Mouse (Mus musculus): Measurements from ENCODE around the gene Tk2. TPM values are rescaled to one million over a fixed set of nuclear protein-coding genes. Genes with fewer than 3 reads are reported as not detected.
A peak's percentile ranks its signal among the peaks of the same experiment; 100 is the strongest.
"Not testable (repeated sequence)": the region's sequence is repeated elsewhere in the genome, so short reads cannot be mapped to it uniquely, and the experiment has no call there.

The Tk2 gene
- total RNA-seq (2021), result 10 to 100 TPM in 1 of 2 experiments, 1 to 10 TPM in 1; 9.7 to 11.6 TPM
- long read RNA-seq, experiment 1, transcript Tk2-201 (10 exons, 2,406 nt), result major isoform, 9 of 22 reads
- long read RNA-seq, experiment 1, partial matches to known transcripts, result 0 of 22 reads
- long read RNA-seq, experiment 1, other reads (novel, unspliced or antisense), result 12 of 22 reads
- long read RNA-seq, experiment 2, transcript Tk2-201 (10 exons, 2,406 nt), result major isoform, 14 of 26 reads
- long read RNA-seq, experiment 2, partial matches to known transcripts, result 2 of 26 reads
- long read RNA-seq, experiment 2, other reads (novel, unspliced or antisense), result 6 of 26 reads

DNA sequence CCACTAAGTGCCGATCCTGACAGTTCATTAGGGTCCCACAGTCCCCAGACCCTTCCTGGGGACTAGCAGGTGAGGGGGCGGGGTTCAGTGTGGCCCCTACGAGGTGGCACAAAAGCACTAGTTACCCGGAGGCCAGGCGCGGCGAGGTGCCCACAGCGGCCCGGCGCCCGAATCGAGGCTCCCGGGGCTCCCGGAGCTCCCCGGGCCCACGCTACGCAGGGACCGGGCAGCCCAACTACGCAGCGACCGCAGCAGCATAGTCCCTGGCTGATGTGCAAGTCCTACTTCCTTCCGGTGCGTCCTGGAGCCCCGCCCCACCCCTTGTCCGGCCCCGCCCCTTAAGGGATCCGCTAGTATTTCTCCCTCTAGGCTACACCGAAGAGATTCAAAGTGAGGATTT lies at the start of gene Tk2:
Gene Tk2 (minus strand): TSS at position 283 of the 400 bp plus-strand sequence.
- DNase-seq (ENCODE audit: low spot score in 2 of 2), result peak; percentile 55 to 78

DNA sequence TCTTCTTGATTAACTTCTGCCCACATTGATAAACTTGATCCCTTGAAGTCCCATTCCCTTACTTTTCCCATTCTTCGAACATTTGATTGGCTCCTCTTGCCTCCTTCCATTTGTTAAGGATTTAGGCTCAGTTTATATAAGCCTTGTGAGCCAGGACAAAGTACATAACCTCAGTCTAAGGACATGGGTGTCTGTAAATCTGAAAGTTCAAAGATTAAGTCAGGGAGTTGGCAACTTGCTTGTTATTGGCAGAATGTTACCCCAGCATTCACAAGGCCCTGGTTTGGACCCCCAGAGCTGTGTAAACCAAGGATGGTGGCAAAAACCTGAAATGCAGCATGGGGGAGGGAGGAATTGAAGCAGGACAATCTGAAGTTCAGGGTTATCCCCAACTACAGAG lies 46.0 kb upstream of the Tk2 start:
- no peak for DNase-seq (ENCODE audit: low spot score in 2 of 2)

DNA sequence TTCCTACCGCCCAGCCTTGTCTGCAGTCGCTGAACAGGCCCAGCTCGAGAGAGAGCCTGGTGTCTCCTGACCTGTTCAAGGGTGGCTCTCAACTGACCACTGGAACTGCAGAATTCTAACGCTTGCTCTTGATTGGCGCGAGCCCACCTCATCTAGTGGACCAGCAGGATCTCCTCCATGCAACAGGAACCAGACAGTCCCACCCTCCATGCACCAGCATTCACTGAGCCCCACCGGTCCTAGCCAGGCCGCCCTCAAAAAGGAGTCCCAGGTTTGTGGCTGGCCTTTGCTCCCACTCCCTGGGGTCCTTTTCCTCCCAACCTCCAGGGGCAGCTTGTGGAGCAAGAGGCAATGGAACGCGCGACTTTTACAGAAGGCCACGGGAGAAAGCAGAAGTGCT lies 44.7 kb upstream of the Tk2 start, which contains the start of gene Cmtm2a:
Gene Cmtm2a (minus strand): TSS at position 101 of the 400 bp plus-strand sequence.
- DNase-seq (ENCODE audit: low spot score in 2 of 2), result not testable (repeated sequence)

DNA sequence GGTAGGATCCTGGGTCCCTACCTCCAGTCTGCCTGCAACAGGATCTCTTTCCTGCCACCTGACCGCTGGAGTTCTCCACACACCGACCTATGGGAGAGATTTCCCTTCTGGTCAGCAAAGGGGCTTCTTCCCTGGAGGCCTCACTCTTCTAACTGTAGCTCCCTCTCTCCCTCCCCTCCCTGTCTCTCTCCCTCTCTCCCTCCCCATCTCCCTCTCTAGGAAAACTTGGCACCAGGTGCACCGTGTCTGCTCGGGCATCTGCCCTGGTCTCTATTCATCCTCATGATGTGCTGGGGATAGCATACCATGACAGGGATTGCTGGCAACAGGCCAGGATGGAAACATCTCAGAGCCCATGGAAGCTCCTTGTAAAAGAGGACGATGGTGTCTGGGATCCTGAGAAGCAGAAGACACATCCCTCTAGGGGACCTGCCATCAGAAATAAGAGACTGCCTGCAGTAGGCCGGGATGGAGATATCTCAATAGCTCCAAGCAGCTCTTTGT lies 20.6 kb upstream of the Tk2 start:
- no peak for DNase-seq (ENCODE audit: low spot score in 2 of 2)

DNA sequence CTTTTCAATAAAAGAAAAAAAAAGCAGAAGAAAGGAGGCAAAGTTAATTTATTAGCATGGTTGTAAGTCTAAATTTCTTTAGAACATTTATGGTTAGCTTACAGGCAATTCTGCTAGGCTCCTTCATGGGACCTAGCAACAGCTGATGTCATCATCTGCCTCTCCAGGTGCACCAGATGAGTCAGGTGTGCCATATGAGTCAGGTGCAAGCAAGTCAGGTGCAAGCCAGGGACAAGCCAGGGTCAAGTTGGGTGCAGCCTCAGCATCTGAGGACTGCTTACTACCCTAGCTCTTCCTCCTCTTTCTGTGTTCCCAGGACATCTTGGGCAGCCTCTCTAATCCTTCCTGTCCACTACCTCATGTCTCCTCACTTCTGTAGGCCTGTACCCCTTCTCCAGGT lies 20.0 kb upstream of the Tk2 start:
- no peak for DNase-seq (ENCODE audit: low spot score in 2 of 2)

DNA sequence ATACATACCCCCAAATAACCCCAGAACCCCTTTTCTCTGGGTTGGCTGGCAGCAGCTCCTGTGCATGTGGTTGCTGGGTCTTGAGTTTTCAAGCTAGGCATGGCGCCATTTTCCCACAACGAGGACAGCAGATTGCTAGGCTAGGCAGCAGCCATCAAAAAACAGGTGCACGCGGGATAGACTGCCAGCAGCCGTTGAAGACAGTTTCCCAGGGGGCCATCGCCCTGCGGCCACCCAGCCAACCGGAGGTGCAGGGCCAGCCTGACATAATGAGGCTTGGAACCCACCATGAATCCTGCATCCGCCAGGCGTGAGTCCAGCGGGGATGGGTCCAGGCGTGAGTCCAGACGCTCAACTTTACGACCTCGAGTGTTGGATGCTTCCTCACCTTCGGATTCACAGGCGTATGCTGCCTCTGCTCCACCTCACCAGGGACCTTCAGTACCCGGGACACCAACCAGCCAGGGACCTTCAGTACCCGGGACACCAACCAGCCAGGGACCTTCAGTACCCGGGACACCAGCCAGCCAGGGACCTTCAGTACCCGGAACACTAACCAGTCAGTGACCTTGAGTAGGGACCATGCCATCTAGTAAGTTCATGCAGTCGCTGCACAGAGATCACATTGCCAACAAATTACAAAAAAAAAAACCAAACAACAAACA lies 16.0 kb upstream of the Tk2 start:
- not testable (repeated sequence) for DNase-seq (ENCODE audit: low spot score in 2 of 2)

DNA sequence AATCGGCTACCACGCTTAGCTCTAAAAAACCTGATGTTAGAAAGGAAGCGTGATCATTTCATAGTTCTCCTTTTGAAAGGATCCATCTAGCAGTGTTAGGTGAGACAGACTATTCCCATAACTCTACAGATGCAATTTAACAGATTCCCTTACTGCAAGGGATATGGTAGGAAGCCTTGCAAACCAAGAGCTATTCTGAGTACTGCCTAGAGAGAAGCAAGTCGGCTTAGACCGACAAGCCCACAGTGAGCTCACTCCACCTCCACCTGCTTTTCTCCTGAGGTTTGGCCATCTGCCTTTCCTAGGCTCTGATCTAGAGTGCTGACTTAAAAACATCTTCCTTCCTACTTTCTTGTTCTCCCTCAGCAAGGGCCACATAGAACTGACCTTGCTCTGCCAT lies 13.4 kb upstream of the Tk2 start:
- not testable (repeated sequence) for DNase-seq (ENCODE audit: low spot score in 2 of 2)

DNA sequence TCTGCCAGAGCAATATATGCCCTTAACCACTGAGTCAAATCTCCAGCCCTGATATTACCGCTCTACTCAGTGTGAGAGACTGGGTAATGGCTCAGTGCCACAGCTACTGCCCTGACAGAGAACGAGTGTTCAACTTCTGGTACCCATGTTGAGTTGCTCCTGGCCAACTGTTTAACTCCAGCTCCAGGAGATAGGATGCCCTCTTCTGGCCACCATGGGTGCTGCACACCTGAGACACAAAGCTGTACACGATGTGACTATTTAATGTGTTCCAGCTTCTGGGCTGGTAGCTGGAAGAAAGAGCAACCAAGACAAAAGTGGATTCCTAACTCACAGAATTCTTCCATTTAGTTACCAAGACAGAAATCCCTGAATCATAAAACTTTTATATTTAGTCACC lies 4.7 kb upstream of the Tk2 start:
- no peak for DNase-seq (ENCODE audit: low spot score in 2 of 2)

DNA sequence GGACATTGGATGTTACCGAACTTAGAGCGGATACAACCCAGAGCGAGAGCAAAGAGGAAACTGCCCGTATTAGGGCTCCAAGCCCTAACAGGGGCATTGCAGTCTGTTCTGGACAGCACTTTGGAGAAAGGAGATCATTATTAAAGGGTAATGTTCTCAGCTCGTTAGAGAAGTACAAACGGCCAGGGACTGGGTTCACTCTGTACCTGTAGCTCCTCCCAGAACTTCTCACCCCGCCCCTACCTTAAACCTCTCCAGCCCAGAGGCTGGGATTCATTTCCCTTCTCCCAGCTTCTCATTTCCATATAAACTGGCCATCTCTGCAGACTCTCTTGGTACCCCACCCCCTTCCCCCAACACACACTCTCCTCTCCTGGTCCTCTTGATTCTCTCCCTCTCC lies 3.1 kb upstream of the Tk2 start:
- no peak for DNase-seq (ENCODE audit: low spot score in 2 of 2)

DNA sequence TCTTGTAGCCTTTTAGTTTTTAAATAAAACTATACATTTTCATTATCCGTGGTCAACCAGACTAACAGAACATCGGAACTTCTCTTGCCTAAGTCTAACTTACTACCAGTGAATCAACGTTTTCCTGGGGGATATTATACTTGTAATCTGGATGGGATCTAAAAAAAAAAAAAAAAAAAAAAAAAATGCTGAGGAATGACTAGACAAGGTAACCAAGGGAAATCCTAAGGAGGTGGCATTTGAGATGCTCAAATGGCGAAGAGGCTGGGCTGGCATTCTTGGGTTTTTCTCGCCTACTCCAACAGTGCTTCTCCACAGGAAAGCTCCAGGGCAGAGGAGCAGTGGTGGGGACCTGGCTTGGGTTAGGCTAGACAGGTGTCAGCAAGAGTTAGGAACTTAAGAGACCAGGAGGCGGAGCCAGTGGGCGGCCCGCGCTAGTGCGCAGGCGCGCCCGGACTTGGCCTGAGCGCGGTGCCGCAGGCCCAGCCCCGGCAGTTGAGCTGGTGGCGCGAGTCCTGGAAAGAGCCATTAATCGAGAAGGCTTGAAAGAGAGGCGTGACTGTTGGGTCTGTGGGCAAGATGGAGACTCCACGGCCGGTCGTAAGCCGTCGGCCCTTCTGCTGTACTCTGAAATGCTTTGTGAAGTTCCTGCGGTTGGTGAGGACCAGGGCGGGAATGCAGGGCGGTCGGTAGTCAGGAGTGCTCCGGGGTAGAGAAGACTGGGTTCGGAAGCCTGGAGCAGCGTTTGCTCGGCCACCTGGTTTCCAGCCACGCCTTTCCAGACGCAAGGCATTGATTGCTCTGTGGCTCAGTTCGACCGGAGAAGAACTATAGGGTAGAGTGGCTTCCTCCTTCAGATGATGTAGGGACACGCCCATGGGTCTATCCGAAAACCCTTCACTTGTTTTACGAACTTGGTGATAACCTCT lies 2.3 kb upstream of the Tk2 start, which contains the start of gene Cklf:
Gene Cklf (plus strand): TSS at position 423 of the 929 bp plus-strand sequence.
- peak; percentile 68 to 82 for DNase-seq (ENCODE audit: low spot score in 2 of 2)

DNA sequence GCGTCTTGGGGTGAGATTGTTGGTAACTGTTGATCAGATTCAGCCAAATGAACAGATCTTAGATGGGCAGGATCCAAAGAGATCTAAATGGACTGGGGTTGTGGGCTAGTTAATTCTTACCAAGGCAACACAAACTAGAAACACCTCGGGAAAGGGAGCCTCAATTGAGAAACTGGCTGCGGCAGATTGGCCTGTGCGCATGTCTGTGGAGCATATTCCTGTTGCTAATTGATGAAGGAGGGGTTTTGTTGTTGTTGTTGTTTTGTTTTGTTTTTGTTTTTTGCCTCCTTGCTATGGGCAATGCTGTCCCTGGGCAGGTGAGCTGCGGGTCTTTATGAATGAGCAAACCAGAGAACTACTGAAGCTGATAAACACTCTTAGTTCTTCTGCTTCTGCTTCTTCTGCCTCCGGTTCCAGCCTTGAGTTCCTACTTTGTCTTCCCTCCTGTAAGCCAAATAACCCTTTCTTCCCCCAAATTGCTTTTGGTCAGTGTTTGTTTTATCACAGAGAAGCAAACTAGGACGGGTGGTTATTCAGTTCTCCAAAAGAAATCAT lies 1.2 kb upstream of the Tk2 start:
- DNase-seq (ENCODE audit: low spot score in 2 of 2), result no peak

DNA sequence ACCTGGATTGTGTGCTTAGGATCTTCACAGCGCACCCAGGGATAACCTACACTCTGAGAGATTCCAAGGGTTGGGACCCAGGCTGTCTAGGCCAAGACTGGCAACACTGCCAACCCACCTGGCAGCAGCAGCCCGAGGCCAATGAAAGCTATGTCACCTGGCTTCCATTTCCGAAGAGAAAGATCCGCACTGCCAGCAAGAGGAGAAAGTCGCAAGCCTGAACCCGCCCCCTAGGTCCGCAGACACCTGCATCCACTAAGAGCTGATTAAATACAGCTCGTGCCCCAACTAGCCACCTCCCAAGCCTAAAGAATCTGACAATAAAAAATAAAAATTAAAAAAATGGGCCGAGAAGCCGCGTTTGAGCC lies 466 bp downstream of the Tk2 start:
- no peak for DNase-seq (ENCODE audit: low spot score in 2 of 2)

DNA sequence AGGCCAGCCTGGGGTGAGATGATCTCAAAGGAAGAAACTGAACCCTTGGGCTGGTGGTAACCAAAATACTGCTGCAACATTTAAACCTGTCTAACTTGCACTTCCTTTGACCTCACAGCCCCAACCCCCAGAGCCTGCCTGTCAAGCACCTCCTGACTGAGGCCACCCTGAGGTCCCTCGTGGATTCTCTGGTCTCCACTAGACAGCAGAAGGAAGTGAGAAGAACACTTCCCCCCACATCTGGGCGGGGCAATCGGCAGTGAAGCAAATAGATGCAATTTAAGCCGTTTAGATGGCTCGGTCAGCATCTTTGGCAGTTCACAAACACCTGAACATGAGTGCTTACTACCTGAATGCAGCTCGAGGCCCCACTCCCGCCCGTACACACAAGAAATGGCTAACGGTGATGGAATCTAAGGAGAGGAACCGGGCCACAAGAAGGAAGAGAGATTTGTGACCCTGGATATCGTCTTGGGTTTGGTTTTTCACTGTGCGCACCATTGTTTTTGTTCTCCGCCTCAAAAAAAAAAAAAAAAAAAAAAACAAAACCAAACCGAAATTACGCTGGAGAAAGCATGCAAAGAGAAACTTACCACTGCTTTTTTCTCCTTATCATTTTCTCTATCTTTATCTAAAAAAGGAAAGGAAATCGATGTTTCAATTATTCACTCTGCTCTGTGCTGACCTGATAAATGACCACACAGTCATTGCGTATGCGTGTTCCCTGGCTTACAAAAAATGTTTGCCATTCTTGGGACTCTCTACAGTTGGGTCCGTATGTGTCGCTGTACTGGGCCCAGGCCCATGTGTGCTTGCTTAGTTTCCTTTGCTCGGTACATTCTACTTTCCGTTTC lies 1.1 kb downstream of the Tk2 start:
- DNase-seq (ENCODE audit: low spot score in 2 of 2), result no peak

DNA sequence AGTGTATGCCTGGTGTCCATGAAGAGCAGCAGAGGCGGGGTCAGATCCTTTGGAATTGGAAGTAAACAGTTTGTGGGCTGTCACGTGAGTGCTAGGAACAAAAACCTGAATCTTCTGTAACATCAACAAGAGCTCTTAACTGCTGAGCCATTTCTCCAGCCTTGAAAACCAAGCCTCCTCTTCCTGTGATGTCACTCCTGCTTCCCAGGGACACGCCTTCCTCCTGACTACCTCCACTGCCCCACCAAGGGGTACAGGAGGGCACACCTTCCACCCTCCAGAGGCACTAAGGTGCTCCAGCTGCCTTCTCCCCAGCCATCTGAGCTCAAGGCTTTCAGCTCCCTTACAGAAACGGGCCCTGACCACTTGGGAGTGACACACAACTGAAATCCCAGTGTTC lies 1.7 kb downstream of the Tk2 start:
- DNase-seq (ENCODE audit: low spot score in 2 of 2), result no peak

DNA sequence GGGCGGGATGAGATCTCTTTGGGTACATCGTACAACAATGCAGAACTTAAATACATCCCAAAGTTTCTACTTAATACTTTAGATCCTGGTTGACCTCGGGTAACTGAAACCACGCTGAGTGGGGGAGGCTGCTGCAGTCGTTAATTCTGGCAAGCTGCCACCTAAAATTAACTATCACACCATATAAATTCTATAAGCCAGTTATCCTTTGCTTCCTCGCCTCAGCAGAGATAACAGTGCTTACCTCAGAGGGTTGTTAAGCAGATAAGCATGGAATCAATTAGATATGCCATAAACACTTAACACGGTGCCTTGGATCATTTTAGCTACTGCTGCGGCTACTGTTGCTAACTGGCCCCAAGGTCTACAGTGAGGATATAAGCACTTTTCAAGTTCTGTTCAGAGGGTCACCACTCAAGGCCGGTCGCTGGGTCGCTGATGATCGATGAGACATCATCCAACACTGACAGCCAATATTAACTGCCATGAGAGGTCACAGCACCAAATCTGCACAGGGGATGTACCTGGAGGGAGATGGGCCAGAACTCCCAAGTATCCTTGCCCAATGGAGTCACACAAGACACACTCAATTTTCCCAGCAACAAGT lies 6.2 kb downstream of the Tk2 start:
- no peak for DNase-seq (ENCODE audit: low spot score in 2 of 2)

DNA sequence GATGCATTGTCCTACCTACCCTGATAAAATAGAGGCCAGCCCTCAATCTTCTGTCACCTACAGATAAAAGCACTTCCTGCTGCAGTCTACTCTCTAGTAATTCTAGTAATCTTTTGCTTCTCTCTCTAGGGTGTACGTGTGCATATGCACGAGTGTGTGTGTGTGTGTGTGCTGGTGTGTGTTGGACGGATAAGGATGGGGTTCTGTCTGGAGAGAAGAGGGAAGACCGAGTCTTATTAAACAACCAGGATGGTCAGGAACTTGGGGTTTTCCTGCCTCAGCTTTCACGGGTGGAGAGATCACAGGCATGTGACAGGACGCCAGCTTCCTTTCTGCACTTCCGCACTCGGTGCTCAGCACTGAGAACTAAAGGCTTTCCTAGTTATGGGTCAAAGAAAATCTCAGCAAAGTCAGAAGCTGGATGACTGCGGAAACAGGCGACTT lies 8.9 kb downstream of the Tk2 start:
- DNase-seq (ENCODE audit: low spot score in 2 of 2), result no peak

DNA sequence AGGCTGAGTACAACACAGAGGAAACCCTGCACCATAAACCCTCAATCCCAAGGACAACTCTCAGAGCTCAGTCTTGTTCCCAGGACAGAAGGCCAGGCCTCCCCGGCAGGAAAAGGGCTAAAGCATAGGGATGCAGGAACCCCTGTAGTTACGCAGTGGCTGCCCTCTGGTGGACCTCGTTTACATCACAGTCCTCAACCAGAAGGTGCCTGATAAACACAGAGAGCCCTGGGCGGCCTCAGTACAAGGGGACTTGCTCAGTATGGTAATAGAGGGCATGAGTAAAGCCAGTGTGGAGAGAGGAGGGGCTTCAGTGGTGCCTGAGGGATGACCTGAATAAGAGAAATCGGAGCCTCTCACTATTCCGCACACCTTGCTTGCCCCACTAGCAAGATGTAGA lies 13.8 kb downstream of the Tk2 start:
- no peak for DNase-seq (ENCODE audit: low spot score in 2 of 2)

DNA sequence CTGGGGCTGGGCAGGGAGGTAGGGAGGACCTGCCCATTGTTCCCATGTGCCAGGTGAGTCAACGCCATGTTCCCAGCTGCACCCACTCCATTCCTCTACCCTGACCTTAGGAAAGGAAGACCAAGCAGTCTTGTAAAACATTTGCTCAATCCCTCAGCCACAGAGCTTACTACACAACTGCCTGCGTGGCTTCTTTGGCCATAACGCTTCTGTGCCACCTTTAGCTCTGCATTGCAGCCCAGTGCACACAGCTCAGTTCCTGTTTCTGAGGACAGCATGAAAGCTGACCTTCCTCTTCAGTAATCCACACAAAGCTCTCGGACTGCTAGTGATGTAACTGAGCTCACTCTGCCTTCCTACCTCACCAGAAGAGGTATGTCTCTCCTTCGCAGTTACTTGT lies 15.4 kb downstream of the Tk2 start:
- no peak for DNase-seq (ENCODE audit: low spot score in 2 of 2)

DNA sequence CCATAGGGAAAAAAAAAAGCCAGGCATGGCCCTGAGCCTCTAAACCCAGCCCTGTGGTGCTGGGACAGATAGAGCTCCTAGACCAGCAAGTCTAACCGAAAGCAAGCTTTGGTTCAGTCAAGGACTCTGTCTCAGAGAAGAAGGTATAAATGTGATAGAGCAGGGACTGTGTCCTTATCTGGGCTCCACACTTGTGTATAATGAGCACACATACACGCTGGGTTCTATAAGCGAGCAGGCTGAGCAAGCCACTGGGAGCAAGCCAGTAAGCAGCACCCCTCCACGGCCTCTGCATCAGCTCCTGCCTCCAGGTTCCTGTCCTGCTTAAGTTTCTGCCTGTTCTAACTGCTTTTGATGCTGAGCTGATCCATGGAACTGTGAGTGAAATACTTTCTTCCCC lies 16.3 kb downstream of the Tk2 start:
- no peak for DNase-seq (ENCODE audit: low spot score in 2 of 2)

DNA sequence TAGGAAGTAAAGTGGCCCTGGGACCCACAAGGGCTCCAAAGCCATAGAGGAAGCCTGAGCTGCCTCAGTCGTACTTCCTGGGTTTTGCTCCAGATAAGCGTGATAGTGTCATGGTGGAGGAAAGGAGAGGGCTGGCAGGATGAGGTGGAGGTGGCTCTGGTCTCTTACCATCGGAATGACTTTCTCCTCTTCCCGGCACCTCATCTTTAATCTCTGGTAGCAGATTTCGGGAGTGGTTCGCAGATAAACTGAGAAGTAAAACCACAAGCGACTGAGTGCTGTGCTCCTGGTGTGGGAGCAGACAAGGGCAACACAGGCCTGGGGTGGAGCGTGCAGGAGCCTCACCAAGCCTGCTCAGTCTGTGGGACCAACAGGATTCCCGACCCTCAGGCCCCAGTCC lies 18.0 kb downstream of the Tk2 start:
- DNase-seq (ENCODE audit: low spot score in 2 of 2), result no peak
